Mouse (Mus musculus): ENCODE data around the gene Kcnn3.

DNA sequence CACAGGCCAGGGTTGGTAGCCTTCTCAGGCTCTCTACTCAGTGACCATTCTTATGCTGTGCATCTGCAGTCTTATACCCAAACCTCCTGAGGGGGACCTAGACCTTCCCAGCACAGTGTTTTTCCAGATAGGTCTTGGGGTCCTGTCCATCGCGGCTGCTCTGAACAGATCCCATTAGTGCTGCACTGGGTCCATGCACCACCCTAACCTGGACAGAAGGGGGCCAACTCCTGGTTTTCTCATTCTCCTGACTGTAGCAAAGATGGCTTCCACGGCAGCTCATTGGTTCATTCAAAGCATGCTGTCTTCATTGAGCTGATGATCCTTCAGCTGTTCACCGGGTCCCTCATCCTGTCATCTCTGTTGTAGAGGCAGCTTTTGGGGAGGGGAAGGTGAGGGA lies 58.1 kb downstream of the Kcnn3 start:
- TF ChIP-seq CTCF (IDR thresholded peaks at IDR 0.05; ENCODE audit: borderline replicate concordance, control insufficient read depth, extremely low read depth, insufficient read depth, low read length, poor library complexity) (no peak), POLR2A (IDR thresholded peaks at IDR 0.05; ENCODE audit: control insufficient read depth, extremely low read depth, insufficient read depth, low read length, poor library complexity) (no peak)
